Mouse (Mus musculus) urinary bladder, postnatal 25 days (tissue): ENCODE results near the gene Lrrc51.
"Not testable (repeated sequence)": the region's sequence is repeated elsewhere in the genome, so short reads cannot be mapped to it uniquely, and the experiment has no call there.

Source experiments
- DNase-seq: peaks from one replicate; pipeline ENCODE4 v3.0.0; 2022; ENCODE audit warnings: low spot score

Gene Lrrc51

DNA sequence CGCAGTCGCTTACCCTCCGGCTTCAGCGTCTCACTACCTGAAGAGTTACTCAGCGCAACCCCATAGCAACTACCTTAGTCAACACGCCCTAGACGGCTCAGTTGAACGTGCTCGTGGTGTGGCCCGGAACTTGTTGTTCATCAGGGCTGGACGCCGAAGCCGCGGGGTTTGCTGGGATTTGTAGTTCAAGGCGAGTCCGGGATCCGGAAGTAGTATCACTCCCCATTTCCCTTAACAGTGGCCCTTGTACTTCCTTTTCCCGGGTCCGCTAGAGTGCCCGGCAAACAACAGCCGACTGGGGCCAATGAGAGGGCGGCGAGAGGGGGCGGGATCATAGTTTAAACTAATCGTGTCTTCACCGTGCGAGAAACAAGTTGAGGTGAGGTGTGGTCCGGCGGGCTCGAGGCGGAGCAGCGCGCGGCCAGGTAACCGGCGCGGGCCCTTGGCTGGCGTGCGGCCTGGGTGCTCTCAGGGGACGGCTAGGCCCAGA is at the start of gene Lrrc51, which contains the start of gene Numa1:
Gene Lrrc51 (minus strand): TSS at position 145 of the 490 bp plus-strand sequence.
Gene Numa1 (plus strand): TSS at position 361 of the 490 bp plus-strand sequence.
- peak; percentile 91 for DNase-seq

GRCm38 (mm10) chr7:101982735-101983134 is 49.0 kb upstream of the Lrrc51 start:
- no peak for DNase-seq

DNA sequence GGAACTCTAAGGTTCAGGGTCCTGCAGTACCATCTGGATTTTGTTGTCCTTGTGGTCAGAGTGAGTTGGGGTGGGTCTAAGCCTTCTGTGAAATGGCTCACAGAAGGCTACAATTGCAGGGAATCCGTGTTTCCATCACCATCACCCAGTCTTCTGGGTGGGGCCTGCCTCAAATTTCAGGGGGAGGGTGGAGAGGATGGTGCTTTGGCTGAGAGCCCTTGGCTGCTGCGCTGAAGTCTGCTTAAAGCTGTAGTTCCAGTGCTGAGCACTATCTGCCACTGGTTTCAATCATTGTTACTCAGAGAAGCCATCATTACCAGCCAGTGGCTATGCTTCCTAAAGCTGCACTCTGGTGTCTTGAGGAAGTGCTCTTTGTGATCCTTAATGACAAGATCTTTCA is 40.8 kb upstream of the Lrrc51 start:
- peak; percentile 24 for DNase-seq

DNA sequence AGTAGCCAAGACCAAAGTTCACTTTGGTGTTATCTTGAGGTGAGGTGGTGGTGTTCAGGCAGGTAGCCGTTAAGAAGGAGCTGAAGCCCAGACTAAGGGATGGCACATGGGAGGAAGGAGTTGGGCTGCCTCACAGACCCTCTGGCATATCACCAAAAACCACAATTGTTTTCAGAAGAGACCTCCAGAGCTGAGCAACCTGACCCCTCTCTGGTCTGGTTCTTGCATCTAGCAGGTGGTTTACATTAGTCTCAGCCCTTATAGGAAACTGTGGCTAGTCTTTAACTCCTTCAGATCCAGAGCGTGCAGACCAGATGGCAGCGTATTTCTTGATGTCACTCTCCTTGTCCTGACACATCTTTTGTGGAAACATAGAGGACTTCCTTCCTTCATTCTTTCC is 40.0 kb upstream of the Lrrc51 start:
- DNase-seq: no peak

DNA sequence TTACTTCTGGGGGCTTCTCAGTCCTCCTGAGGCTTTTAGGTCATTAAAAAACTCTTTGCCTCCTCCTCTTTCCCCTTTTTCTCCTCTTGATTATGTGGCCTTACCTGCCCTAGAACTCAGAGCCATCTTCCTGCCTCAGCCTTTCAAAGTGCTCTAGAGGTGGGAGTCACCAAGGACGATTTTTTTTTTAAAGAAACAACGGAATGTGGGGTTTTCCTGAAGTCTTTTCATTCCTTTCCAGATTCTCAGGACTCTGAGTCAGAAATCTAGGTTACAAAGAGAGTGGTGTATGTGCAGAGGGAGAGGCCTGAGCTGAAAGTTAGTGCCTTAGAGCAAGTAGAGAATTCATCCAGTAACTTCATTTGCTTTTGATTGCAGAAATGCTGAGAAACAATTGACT is 38.0 kb upstream of the Lrrc51 start:
- DNase-seq: no peak

GRCm38 (mm10) chr7:101970821-101971461 is 37.2 kb upstream of the Lrrc51 start:
- peak; percentile 59 for DNase-seq

- DNase-seq: peak; percentile 85
Measured at GRCm38 (mm10) chr7:101970429-101970775, 36.7 kb upstream of the Lrrc51 start.

DNA sequence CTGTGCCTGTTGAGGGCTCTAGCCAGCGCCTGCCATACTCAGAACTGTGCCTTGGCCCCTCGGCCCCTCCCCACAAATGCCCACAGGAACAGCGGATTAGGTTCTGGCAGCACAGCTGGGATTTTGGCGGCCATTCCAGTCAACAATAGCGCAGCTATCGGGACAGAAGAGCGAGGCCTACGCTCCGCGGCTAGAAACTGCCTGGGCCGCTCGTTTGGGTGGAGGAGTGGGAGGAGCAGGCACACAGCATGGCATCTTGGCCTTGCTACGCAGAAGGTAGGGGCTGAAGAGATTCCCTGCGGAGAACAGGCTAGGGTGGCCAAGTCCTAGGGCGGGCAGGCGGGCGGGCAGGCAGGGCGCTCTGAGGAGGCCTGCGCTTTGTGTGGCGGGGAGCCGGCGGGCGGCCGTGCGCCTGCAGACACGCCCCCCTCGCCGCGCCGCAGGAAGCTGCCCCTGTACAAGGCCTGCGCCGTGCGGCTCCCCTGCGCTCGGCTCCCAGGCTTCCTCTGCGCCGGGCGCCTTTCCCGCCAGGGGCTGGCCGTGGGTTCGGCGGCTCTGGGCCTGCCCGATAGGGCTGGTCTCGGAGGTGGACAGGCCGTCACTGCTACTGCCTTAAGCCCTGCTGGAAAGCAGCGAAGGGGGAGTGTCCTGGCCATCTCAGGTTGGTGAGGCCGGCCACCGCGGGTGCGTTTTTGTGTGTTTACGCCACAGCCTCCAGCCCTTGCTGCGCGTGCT is 36.2 kb upstream of the Lrrc51 start:
- peak; percentile 78 for DNase-seq

DNA sequence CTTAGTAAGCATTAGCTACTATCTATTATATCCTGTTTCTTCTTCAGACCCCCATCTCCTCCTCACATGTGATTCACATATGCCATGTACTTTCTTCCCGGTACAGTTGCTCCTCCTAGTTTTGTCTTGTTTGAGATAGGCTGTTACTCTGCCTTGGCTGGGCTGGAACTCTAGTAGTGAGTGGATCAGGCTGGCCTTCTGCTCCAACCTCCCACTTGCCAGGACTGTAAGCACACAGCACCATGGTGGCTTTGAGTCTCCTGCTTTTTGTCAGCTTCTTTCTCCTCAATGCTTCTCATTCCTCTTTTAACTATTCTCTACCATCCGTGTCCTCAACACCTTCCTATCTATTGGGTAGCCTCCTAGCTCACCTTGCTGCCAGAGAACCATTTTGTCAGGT is 35.1 kb upstream of the Lrrc51 start:
- DNase-seq: no peak

- DNase-seq: no peak
Measured at GRCm38 (mm10) chr7:101967256-101967655, 33.6 kb upstream of the Lrrc51 start.

DNA sequence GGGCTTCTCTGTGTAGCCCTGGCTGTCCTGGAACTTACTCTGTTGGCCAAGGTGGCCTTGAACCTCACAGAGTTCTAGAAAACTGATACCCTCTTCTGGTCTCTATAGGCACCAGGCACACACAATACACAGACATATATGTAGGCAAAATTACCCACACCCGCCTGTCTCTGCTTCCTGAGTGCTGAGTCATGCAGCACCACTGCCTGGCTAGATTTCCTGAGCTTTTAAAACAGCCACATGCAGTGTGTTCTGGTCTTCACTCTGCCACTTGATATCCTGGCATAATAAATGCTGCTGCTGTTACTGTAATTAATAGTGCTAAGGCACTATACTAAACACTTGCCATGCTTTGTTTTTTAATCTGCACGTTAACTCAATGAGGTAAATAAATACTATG is 31.9 kb upstream of the Lrrc51 start:
- no peak for DNase-seq

- DNase-seq: no peak
Measured at GRCm38 (mm10) chr7:101964551-101964950, 30.9 kb upstream of the Lrrc51 start.

DNA sequence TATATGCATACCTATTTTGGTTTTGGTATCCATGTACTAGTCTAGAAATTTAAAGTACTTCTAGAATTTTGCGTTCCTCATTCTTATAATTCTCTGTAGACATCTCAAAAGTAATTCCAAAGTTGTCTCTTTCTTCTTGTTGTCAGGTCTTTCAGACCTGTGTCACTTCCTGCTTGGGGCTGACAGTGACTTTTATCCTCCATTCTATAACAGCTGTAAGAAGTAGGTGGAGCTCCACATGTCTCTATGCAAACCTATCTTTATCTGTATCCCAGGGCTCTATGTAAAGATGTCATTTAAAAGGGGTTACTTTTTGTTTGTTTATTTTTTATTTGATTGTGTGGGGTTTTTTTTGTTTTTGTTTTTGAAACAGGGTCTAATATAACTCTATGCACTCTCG is 29.9 kb upstream of the Lrrc51 start:
- no peak for DNase-seq

DNA sequence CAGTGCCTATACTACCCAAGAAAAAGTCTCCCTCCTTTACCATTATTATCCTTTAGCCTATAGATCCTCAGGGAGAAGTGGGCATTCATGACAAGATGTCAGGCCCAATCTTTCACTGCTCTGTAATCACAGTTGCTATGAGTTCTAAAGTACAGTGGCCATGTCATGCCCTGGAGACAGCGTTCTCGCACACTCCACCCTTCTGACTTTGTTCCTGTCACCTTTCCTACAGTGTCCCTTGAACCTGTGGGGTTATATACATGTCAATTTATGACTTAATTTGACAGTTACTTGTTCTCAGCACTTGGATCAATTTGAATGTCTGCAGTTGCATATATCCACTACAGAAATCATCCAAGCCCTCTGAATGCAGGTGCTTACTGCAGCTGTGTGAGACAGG is 29.1 kb upstream of the Lrrc51 start:
- no peak for DNase-seq

DNA sequence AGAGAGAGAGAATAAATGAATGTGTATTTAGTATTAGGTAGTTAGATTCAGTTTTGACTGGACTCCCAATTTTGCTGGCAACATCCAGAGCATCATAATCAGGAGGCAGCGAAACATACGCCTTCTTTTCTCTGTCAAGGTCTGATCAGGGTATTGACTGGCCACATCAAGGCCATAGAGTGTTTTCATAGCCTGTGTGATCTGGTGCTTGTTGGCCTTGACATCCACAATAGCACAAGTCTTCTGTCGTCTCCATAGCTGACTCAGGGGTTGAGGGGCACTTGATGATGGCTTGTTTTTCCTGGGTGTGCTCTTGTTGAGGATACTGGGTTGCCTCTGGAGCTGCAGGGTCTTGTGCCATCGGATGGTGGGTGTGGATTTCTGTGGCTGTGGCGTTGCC is 23.2 kb upstream of the Lrrc51 start:
- no peak for DNase-seq

DNA sequence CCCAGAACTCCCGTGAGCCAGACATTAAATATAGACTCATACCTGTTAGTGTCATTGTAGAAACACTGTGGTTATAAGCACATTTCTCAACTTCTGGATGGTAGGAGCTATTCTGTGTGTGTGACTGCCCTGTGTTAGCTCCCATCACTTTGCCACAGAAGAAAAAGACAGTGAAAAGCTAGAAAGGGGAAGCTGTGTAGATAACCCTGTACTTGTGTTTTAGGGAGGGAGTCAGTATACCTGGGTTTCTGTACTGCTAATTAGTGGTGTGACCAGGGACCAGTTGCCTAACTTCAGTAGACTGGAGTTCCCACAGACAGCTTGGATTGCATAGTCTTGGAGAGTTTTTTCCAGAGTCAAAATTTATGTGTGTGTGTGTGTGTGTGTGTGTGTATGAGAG is 22.8 kb upstream of the Lrrc51 start:
- DNase-seq: no peak

GRCm38 (mm10) chr7:101955862-101956261 is 22.2 kb upstream of the Lrrc51 start:
- no peak for DNase-seq

- DNase-seq: no peak
Measured at GRCm38 (mm10) chr7:101955276-101955675, 21.6 kb upstream of the Lrrc51 start.

DNA sequence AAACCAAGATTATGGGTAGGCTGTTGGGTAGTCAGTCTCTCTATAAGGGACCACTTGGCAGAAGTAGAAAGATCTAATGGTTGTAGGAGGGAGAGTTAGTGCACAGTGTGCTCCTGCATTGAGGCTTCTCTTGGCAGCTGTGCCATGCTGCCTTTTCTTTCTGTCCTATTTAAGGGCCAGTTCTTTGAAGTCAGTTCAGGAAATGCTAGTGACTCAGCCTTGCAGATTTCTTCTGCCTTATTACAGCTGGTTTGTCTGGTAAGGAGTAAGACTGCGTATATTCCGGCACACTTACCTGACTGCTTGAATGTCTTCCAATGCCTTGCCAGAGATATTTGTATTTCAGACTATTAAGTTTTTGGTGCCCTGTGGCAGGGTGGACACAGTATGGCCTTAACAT is 20.5 kb upstream of the Lrrc51 start:
- DNase-seq: no peak

GRCm38 (mm10) chr7:101952098-101952497 is 18.4 kb upstream of the Lrrc51 start:
- no peak for DNase-seq

DNA sequence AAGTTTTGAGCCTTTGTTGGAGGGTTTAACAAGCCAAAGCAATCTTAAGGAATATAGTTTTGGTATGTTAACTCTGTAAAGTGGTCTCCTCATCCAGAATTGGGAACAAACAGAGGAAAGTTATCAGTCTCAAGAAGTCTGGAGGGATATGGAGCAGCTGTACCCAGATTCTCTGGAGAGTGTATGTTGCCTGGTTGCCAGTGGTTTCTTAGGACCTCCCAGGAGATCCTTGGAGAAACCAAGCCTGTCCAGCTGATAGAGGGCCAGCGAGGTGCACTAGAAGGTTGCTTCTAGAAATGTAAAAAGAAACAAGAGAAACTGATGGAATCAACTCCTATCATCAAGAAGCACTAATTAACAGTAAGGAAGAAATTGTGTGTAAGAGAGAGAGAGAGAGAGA is 18.0 kb upstream of the Lrrc51 start:
- DNase-seq: no peak

- not testable (repeated sequence) for DNase-seq
Measured at GRCm38 (mm10) chr7:101949008-101949407, 15.3 kb upstream of the Lrrc51 start.

GRCm38 (mm10) chr7:101939758-101940157 is 6.1 kb upstream of the Lrrc51 start:
- DNase-seq: no peak

DNA sequence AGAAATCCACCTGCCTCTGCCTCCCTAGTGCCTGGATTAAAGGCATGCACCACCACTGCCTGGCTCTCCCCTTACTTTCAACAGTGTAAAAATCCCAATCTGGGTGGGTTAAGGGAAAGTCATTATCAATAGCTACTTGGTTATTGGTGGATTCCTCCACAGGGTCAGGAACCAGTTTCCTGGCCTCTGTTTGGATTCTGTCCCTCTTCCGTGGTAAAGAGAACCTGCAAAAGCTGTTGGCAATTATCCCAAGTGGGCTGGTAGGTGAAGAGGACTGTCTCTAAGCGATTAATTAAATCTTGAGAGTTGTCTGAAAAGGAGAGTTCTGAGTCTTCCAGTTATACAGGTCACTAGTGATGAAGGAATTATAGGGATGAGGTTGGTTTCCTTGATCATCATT is 4.7 kb upstream of the Lrrc51 start:
- DNase-seq: no peak
